Mouse (Mus musculus): Measurements from ENCODE around the gene Grip1.

GRCm38 (mm10) chr10:119830388-119830956 is 376.8 kb downstream of the Grip1 start:
- TF ChIP-seq CTCF (IDR thresholded peaks at IDR 0.05; ENCODE audit: borderline replicate concordance, insufficient read depth, low read depth, low read length) (no peak), POLR2A (IDR thresholded peaks at IDR 0.05; ENCODE audit: borderline replicate concordance, insufficient read depth, low read length) (no peak)
